ENCODE assay signal across 22 mouse cellular contexts in the genomic region with DNA sequence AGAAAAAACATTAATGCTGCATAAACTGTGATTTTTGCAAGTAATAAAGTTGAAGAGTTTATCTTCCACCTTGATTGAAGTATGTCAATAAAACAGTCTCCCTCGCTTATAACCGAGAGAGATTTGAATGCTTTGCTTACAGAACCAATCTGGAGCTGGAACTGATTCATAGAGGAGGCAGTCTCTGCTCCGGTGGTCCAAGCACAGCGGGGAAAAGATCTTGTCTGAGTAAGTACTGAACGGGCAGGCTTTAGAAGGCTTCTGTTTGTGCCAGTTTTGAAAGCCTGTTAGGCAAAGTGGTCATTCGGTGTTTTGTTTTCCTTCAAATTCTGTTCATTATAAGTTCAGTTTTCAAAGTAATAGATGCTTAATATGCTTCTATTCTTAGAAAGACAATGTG. TPM values are rescaled to one million over a fixed set of nuclear protein-coding genes. Genes with fewer than 3 reads are reported as not detected.
"Had no signal": no experiment of that assay in that cellular context is flagged by ENCODE, and none has a peak within 500 bp of the region (broad histone marks: within the 10 kb centered on the region; RNA-seq: fewer than 3 reads in every experiment).

No protein-coding gene starts in this region.

- H3K4me3 ChIP-seq: layer of hippocampus, adult 2 months; left cerebral cortex, adult 2 months; limb, embryonic 12.5 days; limb, embryonic 15.5 days; liver, embryonic 15.5 days; neural tube, embryonic 12.5 days; neural tube, embryonic 15.5 days had no signal

- H3K4me1 ChIP-seq: limb, embryonic 12.5 days; limb, embryonic 15.5 days; neural tube, embryonic 12.5 days; neural tube, embryonic 15.5 days had no signal

- H3K9me3 ChIP-seq: limb, embryonic 12.5 days; limb, embryonic 15.5 days; liver, embryonic 15.5 days; neural tube, embryonic 12.5 days; neural tube, embryonic 15.5 days had no signal

- DNase-seq: kidney, adult 2 months; kidney, postnatal 25 days; layer of hippocampus, adult 9-11 months; lung, embryonic 14.5 days; right cerebral cortex, adult 18-20 months; right cerebral cortex, postnatal 14 days; right cerebral cortex, postnatal 4 days; thymus, adult 2 months; thymus, postnatal 14 days; thymus, postnatal 4 days had no signal

- H3K27ac ChIP-seq: kidney, postnatal 0 days; layer of hippocampus, adult 2 months; left cerebral cortex, adult 2 months; limb, embryonic 12.5 days; limb, embryonic 15.5 days; liver, embryonic 15.5 days; macrophage; neural tube, embryonic 12.5 days; neural tube, embryonic 15.5 days; stomach, postnatal 0 days had no signal

- H3K9ac ChIP-seq: limb, embryonic 12.5 days; limb, embryonic 15.5 days; liver, embryonic 15.5 days; lung, embryonic 14.5 days; neural tube, embryonic 12.5 days; neural tube, embryonic 15.5 days had no signal

- ATAC-seq: intestine, postnatal 0 days; lung, postnatal 0 days had no signal

- H3K27me3 ChIP-seq: limb, embryonic 12.5 days; limb, embryonic 15.5 days; liver, embryonic 15.5 days; neural tube, embryonic 12.5 days; neural tube, embryonic 15.5 days had no signal

- H3K4me2 ChIP-seq: limb, embryonic 12.5 days; limb, embryonic 15.5 days; liver, embryonic 15.5 days; lung, embryonic 14.5 days; neural tube, embryonic 12.5 days; neural tube, embryonic 15.5 days had no signal

RNA-seq across cellular contexts. Expression of a gene that starts 38.6 kb away (rescaled TPM):
- polyA plus RNA-seq: intestine, postnatal 0 days; limb, embryonic 12.5 days; limb, embryonic 15.5 days; liver, embryonic 15.5 days; macrophage had no signal
